Mouse (Mus musculus) T-cell, adult 66 days (primary cell): ENCODE results near the gene Mbtd1. TPM values are rescaled to one million over a fixed set of nuclear protein-coding genes. Genes with fewer than 3 reads are reported as not detected.

Experiments
- total RNA-seq, 2 experiments: library from RNA; stranded (reverse); gene quantifications; 3 replicates in 1 of 2; 4 replicates in 1 of 2; pipeline ENCODE4 v1.2.4; 2023

The Mbtd1 gene
- total RNA-seq = 10 to 100 TPM; 70.0 to 77.7 TPM

GRCm38 (mm10) chr11:93885572-93886410 lies at the start of gene Mbtd1, which contains the start of gene Utp18:
Gene Mbtd1, plus strand, starts transcription at chr11:93885852.
Gene Utp18, minus strand, starts transcription at chr11:93885766.

GRCm38 (mm10) chr11:93956159-93956558 lies 70.5 kb downstream of the Mbtd1 start, which contains the start of gene Nme2:
Gene Nme2, minus strand, starts transcription at chr11:93956259.

GRCm38 (mm10) chr11:93968005-93968847 lies 82.6 kb downstream of the Mbtd1 start, which contains the start of the genes Gm20390 and Nme1:
Gene Gm20390, minus strand, starts transcription at chr11:93968293.
Gene Nme1, minus strand, starts transcription at chr11:93968521.

GRCm38 (mm10) chr11:93995720-93996305 lies 110.2 kb downstream of the Mbtd1 start, which contains the start of gene Spag9:
Gene Spag9, plus strand, starts transcription at chr11:93996091.

Other genes with a start within 250 kb of the Mbtd1 start
- gene Utp18, start 86 bp upstream of the Mbtd1 start, total RNA-seq = 10 to 100 TPM; 55.0 to 70.4 TPM
- gene Nme2, start 70.4 kb downstream of the Mbtd1 start, total RNA-seq = 100 to 1,000 TPM; 256 to 279 TPM
- gene Gm20390, start 82.4 kb downstream of the Mbtd1 start, total RNA-seq = 10 to 100 TPM; 45.3 to 76.2 TPM
- gene Nme1, start 82.7 kb downstream of the Mbtd1 start, total RNA-seq = 10 to 100 TPM; 40.9 to 50.3 TPM
- 10 to 100 TPM; 80.5 to 89.5 TPM for gene Spag9, start 110.2 kb downstream of the Mbtd1 start, total RNA-seq